Mouse (Mus musculus) kidney, embryonic 15.5 days (tissue): ENCODE data around the gene Dirc2. TPM values are rescaled to one million over a fixed set of nuclear protein-coding genes. Genes with fewer than 3 reads are reported as not detected.
A peak's percentile ranks its signal among the peaks of the same experiment; 100 is the strongest.

Source experiments
- ATAC-seq: fragments of 200-750 bp; cut with Nextera tagmentation; replicated peaks from 2 replicates; pipeline ENCODE4 v1.8.0; 2017; ENCODE audit warnings: moderate TSS enrichment; ENCODE audit not compliant: low FRiP score
- H3K27ac ChIP-seq: fragments of 300-500 bp; sonication (generic); 2 replicates; pipeline ENCODE4 v1.5.1; 2015; ENCODE audit warnings: mild to moderate bottlenecking, inconsistent platforms
- H3K27me3 ChIP-seq: fragments of 300-500 bp; sonication (generic); 2 replicates; pipeline ENCODE4 v1.6.1; 2015; ENCODE audit warnings: inconsistent platforms
- H3K36me3 ChIP-seq: fragments of 300-500 bp; sonication (generic); 2 replicates; pipeline ENCODE4 v1.6.1; 2015; ENCODE audit warnings: inconsistent platforms
- H3K4me1 ChIP-seq: fragments of 300-500 bp; sonication (generic); 2 replicates; pipeline ENCODE4 v1.6.1; 2015; ENCODE audit warnings: inconsistent platforms
- H3K4me2 ChIP-seq: fragments of 300-500 bp; sonication (generic); 2 replicates; pipeline ENCODE4 v1.6.1; 2015; ENCODE audit warnings: moderate library complexity, mild to moderate bottlenecking, inconsistent platforms
- H3K4me3 ChIP-seq: fragments of 300-500 bp; sonication (generic); replicated peaks from 2 replicates; pipeline ENCODE4 v1.5.1; 2015; ENCODE audit warnings: mild to moderate bottlenecking, inconsistent platforms
- H3K9ac ChIP-seq: fragments of 300-500 bp; sonication (generic); 2 replicates; pipeline ENCODE4 v1.6.1; 2015; ENCODE audit warnings: mild to moderate bottlenecking, inconsistent platforms
- H3K9me3 ChIP-seq: fragments of 300-500 bp; sonication (generic); replicated peaks from 2 replicates; pipeline ENCODE4 v1.6.1; 2016; ENCODE audit warnings: inconsistent platforms
- WGBS: fragments of 180-500 bp; shearing (Covaris S2); methylation state at CpG from one replicate; pipeline ENCODE4 v1.1.7; 2015; ENCODE audit warnings: mixed read lengths; 5-methylcytosine and 5-hydroxymethylcytosine counted together
- polyA plus RNA-seq: library from polyadenylated mRNA; unstranded; fragments of >200 nt; fragmentation: Nextera tagmentation; extraction: Ambion mirVana; gene quantifications from 2 replicates; pipeline ENCODE4 v1.2.1, GENCODE M21; 2015

The Dirc2 gene
- polyA plus RNA-seq = 11.9 and 12.5 TPM in 2 replicates

GRCm38 (mm10) chr16:35768785-35769642, at the start of gene Dirc2:
Gene Dirc2, minus strand, starts transcription at chr16:35769356.
- Histone ChIP-seq H3K9me3 (no peaks in the 10 kb centered on the region), H3K27ac (peak within 1 kb of the TSS; percentile 66; the same call in 1 of the 2 replicates), H3K4me2 (peak within 1 kb of the TSS; percentile 84), H3K36me3 (no peaks in the 10 kb centered on the region), H3K4me3 (peak within 1 kb of the TSS; percentile 96), H3K27me3 (no peaks in the 10 kb centered on the region), H3K4me1 (peaks cover 30% of the 10 kb centered on the region), H3K9ac (peak within 1 kb of the TSS; percentile 76)
- under 1% methylated on average over 72 of the region's 78 CpGs for WGBS
- peak; percentile 89 for ATAC-seq

- H3K4me2 ChIP-seq = no peak overlapping the region
- no peak overlapping the region for H3K27ac ChIP-seq
- no peaks in the 10 kb centered on the region for H3K27me3 ChIP-seq
- no peak overlapping the region for H3K9ac ChIP-seq
- H3K4me1 ChIP-seq = no peaks in the 10 kb centered on the region
- WGBS = 36% methylated on average over 13 of the region's 13 CpGs
- ATAC-seq = peak; percentile 54; the same call in 1 of the 2 replicates
- H3K9me3 ChIP-seq = no peaks in the 10 kb centered on the region
- peaks cover 11% of the 10 kb centered on the region; the same call in 1 of the 2 replicates for H3K36me3 ChIP-seq
- H3K4me3 ChIP-seq = no peak overlapping the region
These were observed 48.3 kb upstream of the Dirc2 start for GRCm38 (mm10) chr16:35817255-35818089.

GRCm38 (mm10) chr16:35813119-35813518, 44.0 kb upstream of the Dirc2 start:
- Histone ChIP-seq H3K9me3 (no peaks in the 10 kb centered on the region), H3K4me1 (no peaks in the 10 kb centered on the region), H3K4me2 (no peak overlapping the region), H3K4me3 (no peak overlapping the region), H3K36me3 (no peaks in the 10 kb centered on the region), H3K9ac (no peak overlapping the region), H3K27me3 (no peaks in the 10 kb centered on the region), H3K27ac (no peak overlapping the region)
- no peak for ATAC-seq
- 35% methylated on average over 3 of the region's 3 CpGs for WGBS

DNA sequence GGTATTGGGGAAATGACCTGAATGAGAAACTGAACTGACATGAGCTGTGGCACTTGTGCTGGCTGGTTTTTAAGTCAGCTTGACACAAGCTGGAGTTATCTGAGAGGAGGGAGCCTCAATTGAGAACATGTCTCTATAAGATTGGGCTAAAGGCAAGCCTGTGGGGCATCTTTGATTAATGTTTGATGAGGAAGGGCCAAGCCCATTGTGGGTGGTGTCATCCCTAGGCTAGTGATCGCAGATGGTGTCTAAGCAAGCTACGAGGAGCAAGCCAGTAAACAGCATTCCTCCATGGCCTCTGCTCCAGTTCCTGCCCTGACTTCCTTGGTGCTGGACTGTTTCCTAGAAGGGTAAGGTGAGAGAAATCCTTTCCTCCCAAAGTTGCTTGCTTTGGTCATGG, 39.7 kb upstream of the Dirc2 start:
- H3K9ac ChIP-seq = no peak overlapping the region
- no peaks in the 10 kb centered on the region for H3K27me3 ChIP-seq
- H3K9me3 ChIP-seq = no peaks in the 10 kb centered on the region
- no peak overlapping the region for H3K27ac ChIP-seq
- no peak overlapping the region for H3K4me2 ChIP-seq
- peaks cover 5% of the 10 kb centered on the region; the same call in 1 of the 2 replicates for H3K36me3 ChIP-seq
- no peak for ATAC-seq
- no peak overlapping the region for H3K4me3 ChIP-seq
- H3K4me1 ChIP-seq = no peaks in the 10 kb centered on the region
- 96% methylated on average over 2 of the region's 2 CpGs for WGBS

GRCm38 (mm10) chr16:35807663-35807992, 38.5 kb upstream of the Dirc2 start:
- H3K4me1 ChIP-seq = no peaks in the 10 kb centered on the region

DNA sequence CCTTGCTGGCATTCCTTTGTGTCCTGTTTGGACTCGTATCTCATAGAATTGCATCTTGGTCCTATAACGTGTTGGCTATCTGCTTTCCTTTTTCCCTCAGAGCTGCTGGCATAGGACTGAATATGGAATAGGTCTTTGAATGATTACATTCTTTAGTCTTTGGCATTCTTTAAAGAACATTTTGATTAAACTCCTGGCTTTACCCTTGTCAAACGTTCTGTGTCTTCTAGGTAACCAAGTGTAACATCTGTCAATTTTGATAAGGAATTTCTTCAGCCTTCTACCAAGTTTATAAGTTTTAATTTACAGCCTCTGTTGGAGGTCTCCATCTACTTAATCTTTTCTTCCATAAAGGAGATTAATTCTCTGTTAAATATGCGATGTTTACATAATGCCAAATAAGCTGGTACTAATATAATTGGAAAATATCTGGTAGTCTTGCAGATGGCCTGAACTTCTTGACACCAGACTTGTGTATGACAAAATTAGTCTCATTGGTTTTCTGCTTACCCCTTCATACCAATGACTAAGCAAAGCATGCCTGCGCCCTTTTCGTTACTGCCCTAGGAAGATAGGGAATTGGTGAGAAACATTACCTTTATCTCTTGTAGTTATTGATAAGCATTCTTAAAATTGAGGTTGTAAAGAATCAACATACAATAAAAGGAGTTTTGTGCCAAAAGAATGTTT, 38.0 kb upstream of the Dirc2 start:
- WGBS = 88% methylated on average over 6 of the region's 6 CpGs
- ATAC-seq = no peak

More at GRCm38 (mm10) chr16:35807663-35807992, 38.5 kb upstream of the Dirc2 start:
- 87% methylated on average over 4 of the region's 4 CpGs for whole genome bisulfite sequencing
- no peaks in the 10 kb centered on the region for H3K9me3 ChIP-seq
- no peak overlapping the region for H3K4me2 ChIP-seq
- ATAC-seq = no peak
- no peak overlapping the region for H3K27ac ChIP-seq
- no peak overlapping the region for H3K9ac ChIP-seq
- no peak overlapping the region for H3K4me3 ChIP-seq
- H3K27me3 ChIP-seq = no peaks in the 10 kb centered on the region
- peaks cover 5% of the 10 kb centered on the region; the same call in 1 of the 2 replicates for H3K36me3 ChIP-seq

GRCm38 (mm10) chr16:35803723-35804122, 34.6 kb upstream of the Dirc2 start:
- Histone ChIP-seq H3K27me3 (no peaks in the 10 kb centered on the region), H3K9ac (no peak overlapping the region), H3K4me2 (no peak overlapping the region), H3K4me3 (no peak overlapping the region), H3K9me3 (peaks cover 9% of the 10 kb centered on the region), H3K4me1 (no peaks in the 10 kb centered on the region), H3K36me3 (peaks cover 24% of the 10 kb centered on the region; the same call in 1 of the 2 replicates), H3K27ac (no peak overlapping the region)
- ATAC-seq = no peak
- 87% methylated on average over 4 of the region's 4 CpGs for WGBS

More for the DNA sequence above, 38.0 kb upstream of the Dirc2 start:
- no peak overlapping the region for H3K9ac ChIP-seq
- peaks cover 5% of the 10 kb centered on the region; the same call in 1 of the 2 replicates for H3K36me3 ChIP-seq
- no peaks in the 10 kb centered on the region for H3K4me1 ChIP-seq
- no peak overlapping the region for H3K4me3 ChIP-seq
- no peaks in the 10 kb centered on the region for H3K9me3 ChIP-seq
- H3K27ac ChIP-seq = no peak overlapping the region
- H3K27me3 ChIP-seq = no peaks in the 10 kb centered on the region
- H3K4me2 ChIP-seq = no peak overlapping the region

GRCm38 (mm10) chr16:35802163-35802562, 33.0 kb upstream of the Dirc2 start:
- ATAC-seq = no peak
- H3K4me2 ChIP-seq = no peak overlapping the region
- H3K36me3 ChIP-seq = peaks cover 29% of the 10 kb centered on the region; the same call in 1 of the 2 replicates
- H3K27ac ChIP-seq = no peak overlapping the region
- no peaks in the 10 kb centered on the region for H3K4me1 ChIP-seq
- 78% methylated on average over 7 of the region's 7 CpGs for WGBS
- H3K27me3 ChIP-seq = no peaks in the 10 kb centered on the region
- no peak overlapping the region for H3K9ac ChIP-seq
- H3K4me3 ChIP-seq = no peak overlapping the region
- H3K9me3 ChIP-seq = peaks cover 9% of the 10 kb centered on the region

DNA sequence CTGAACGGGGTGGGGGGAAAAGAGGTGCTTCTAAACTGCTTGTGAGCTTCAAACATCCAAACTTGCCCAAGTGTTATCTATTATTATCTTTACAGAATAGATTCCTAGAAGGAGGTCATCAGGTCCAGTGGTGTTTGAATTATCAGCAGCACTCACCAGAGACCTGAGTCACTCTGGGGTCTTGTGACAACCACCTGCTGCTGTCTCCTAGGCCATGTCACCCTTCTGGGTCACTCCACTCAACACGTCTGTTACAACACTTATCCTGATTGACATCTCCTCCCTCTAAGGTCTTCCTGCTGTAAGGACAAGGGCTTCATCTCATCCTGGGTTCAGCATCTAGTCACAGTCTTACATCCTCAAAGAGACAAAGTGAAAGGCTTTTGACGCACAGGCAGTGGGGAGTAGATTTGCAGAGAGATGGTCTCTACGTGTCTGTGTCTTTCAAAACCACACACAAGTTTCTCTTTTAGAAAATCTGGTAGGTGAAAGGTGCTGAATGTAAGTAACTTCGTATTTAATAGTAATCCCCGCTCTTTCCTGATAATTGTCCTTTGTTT, 22.9 kb upstream of the Dirc2 start:
- Histone ChIP-seq H3K4me3 (no peak overlapping the region), H3K27me3 (no peaks in the 10 kb centered on the region), H3K27ac (no peak overlapping the region), H3K4me1 (0 out of 2 replicates have a peak, but pooled peaks cover 6% of the 10 kb centered on the region), H3K4me2 (no peak overlapping the region), H3K36me3 (peaks cover 25% of the 10 kb centered on the region), H3K9ac (no peak overlapping the region), H3K9me3 (no peaks in the 10 kb centered on the region)
- no peak for ATAC-seq
- 87% methylated on average over 6 of the region's 6 CpGs for WGBS

GRCm38 (mm10) chr16:35788330-35788729, 19.2 kb upstream of the Dirc2 start:
- H3K27ac ChIP-seq = no peak overlapping the region
- no peak overlapping the region for H3K9ac ChIP-seq
- H3K36me3 ChIP-seq = peaks cover 22% of the 10 kb centered on the region
- no peak overlapping the region for H3K4me2 ChIP-seq
- H3K27me3 ChIP-seq = no peaks in the 10 kb centered on the region
- ATAC-seq = no peak
- no peaks in the 10 kb centered on the region for H3K9me3 ChIP-seq
- peaks cover 8% of the 10 kb centered on the region; the same call in 1 of the 2 replicates for H3K4me1 ChIP-seq
- no peak overlapping the region for H3K4me3 ChIP-seq
- 89% methylated on average over 6 of the region's 6 CpGs for WGBS

DNA sequence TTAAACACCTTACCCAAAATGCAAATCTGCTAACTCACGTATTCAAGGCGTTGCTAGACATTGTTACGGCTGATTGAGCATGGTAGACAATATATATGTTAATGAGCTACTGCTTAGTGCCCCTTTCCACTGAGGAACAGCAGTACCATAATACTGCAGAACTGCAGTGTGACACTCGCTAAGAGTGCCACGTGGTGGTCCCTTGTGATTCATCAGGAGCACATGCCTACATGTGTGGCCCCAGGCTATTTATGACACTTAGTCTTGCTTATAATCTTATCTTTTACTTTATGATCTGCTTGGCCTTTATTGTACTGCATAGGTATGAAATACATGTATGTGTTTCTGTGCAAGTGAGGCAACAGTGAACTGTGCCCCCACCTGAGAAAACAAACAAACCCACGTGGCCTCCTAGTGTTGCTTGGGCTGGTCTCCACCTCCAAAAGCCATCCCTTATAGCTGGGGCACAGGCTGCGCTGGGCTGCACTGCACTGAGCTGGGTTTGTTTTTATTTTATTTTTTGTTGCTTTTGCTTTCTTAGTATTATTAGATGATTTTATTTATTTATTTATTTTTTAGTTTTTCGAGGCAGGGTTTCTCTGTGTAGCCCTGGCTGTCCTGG, 18.5 kb upstream of the Dirc2 start:
- no peak overlapping the region for H3K4me3 ChIP-seq
- no peaks in the 10 kb centered on the region for H3K27me3 ChIP-seq
- H3K4me2 ChIP-seq = no peak overlapping the region
- no peaks in the 10 kb centered on the region for H3K9me3 ChIP-seq
- no peak for ATAC-seq
- no peak overlapping the region for H3K27ac ChIP-seq
- WGBS = 73% methylated on average over 8 of the region's 8 CpGs
- H3K4me1 ChIP-seq = peaks cover 8% of the 10 kb centered on the region; the same call in 1 of the 2 replicates
- no peak overlapping the region for H3K9ac ChIP-seq
- peaks cover 22% of the 10 kb centered on the region for H3K36me3 ChIP-seq
